Mouse (Mus musculus): ENCODE results near the gene Asb5. TPM values are rescaled to one million over a fixed set of nuclear protein-coding genes. Genes with fewer than 3 reads are reported as not detected.

Asb5 gene
- total and polyA plus RNA-seq, 3 experiments: 0.27 to 1.4 TPM; not detected in 1

DNA sequence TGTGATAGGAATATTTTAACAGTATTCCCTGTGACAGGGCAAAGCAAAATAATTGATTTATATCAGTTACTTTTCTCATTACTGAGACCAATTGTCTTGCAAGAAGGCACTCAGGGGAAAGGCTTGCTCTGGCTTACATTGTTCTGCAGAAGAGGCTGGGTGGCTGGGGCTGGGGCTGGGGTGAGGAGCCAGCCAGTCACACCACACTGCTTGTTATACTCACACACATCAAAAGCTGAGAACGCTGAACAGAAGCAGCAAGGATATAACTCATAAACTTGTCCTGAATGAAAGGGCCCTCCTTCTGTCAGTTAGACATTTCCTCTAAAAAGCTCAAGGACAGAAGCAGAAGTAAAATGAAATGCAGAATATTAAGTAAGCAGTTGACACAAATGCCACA lies 53.5 kb downstream of the Asb5 start:
- Histone ChIP-seq H3K9me3 (replicated peaks; ENCODE audit: insufficient read depth, low read length) (no peaks in the 10 kb centered on the region), H3K36me3 (ENCODE audit: control insufficient read depth in 1 of 2, insufficient read depth in 2 of 2, low read length in 2 of 2) (no peaks in the 10 kb centered on the region), H3K9ac (ENCODE audit: control insufficient read depth, low read depth, low read length, poor library complexity, severe bottlenecking) (no peak overlapping the region), H3K4me1 (ENCODE audit: control insufficient read depth in 1 of 2, insufficient read depth in 2 of 2, low read length in 2 of 2) (no peaks in the 10 kb centered on the region), H3K27ac (ENCODE audit: control insufficient read depth, low read depth, low read length) (no peak overlapping the region), H3K79me2 (ENCODE audit: control insufficient read depth, insufficient read depth, low read length, poor library complexity) (no peaks in the 10 kb centered on the region), H3K4me3 (ENCODE audit: control insufficient read depth in 1 of 2, insufficient read depth in 1 of 2, low read depth in 2 of 2, low read length in 2 of 2) (no peak overlapping the region), H3K27me3 (ENCODE audit: control insufficient read depth in 1 of 2, insufficient read depth in 2 of 2, low read length in 2 of 2) (no peaks in the 10 kb centered on the region)
- no peak for DNase-seq (ENCODE audit: low read depth, low spot score)
- TF ChIP-seq SIN3A (IDR thresholded peaks at IDR 0.05; ENCODE audit: low read length): no peak
- no peak for TF ChIP-seq USF1 (IDR thresholded peaks at IDR 0.05; ENCODE audit: low read depth, low read length)
- no peak for TF ChIP-seq MYB (IDR thresholded peaks at IDR 0.05; ENCODE audit: low read depth, low read length)
- TF ChIP-seq TCF12 (IDR thresholded peaks at IDR 0.05; ENCODE audit: low read depth, low read length): no peak
- no peak for TF ChIP-seq MAZ (IDR thresholded peaks at IDR 0.05; ENCODE audit: low read depth, low read length)
- TF ChIP-seq GABPA (IDR thresholded peaks at IDR 0.05; ENCODE audit: low read depth, low read length): no peak
- no peak for TF ChIP-seq NELFE (IDR thresholded peaks at IDR 0.05; ENCODE audit: low read depth, low read length)
- no peak for TF ChIP-seq GATA1 (IDR thresholded peaks at IDR 0.05; ENCODE audit: low read depth, low read length)
- TF ChIP-seq ZC3H11A (IDR thresholded peaks at IDR 0.05; ENCODE audit: low read depth, low read length): no peak
- TF ChIP-seq CHD2 (IDR thresholded peaks at IDR 0.05; ENCODE audit: low read length): no peak

DNA sequence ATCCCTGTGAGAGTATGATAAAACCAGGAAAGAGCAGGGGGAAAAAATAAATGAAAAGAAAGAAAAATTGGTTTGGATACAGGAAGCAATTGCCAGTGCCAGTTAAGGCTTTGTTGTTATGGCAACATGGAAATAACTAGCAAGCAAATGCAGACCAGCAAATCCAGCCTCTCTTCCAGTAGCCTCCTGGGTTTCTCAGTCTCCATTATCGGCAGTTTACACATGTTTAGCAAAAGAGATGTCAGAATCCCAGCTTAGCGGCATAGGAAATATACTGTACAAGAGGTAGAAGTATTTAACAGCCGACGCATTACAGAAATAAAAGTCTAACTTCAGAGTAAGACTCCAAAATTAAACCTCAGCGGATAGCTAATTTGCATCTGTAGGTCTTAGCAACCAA lies 65.3 kb downstream of the Asb5 start:
- Histone ChIP-seq H3K9ac (ENCODE audit: control insufficient read depth, low read depth, low read length, poor library complexity, severe bottlenecking) (no peak overlapping the region), H3K36me3 (ENCODE audit: control insufficient read depth in 1 of 2, insufficient read depth in 2 of 2, low read length in 2 of 2) (no peaks in the 10 kb centered on the region), H3K4me1 (ENCODE audit: control insufficient read depth in 1 of 2, insufficient read depth in 2 of 2, low read length in 2 of 2) (no peaks in the 10 kb centered on the region), H3K9me3 (replicated peaks; ENCODE audit: insufficient read depth, low read length) (no peaks in the 10 kb centered on the region), H3K27ac (ENCODE audit: control insufficient read depth, low read depth, low read length) (no peak overlapping the region), H3K79me2 (ENCODE audit: control insufficient read depth, insufficient read depth, low read length, poor library complexity) (no peaks in the 10 kb centered on the region), H3K27me3 (ENCODE audit: control insufficient read depth in 1 of 2, insufficient read depth in 2 of 2, low read length in 2 of 2) (no peaks in the 10 kb centered on the region), H3K4me3 (ENCODE audit: control insufficient read depth in 1 of 2, insufficient read depth in 1 of 2, low read depth in 2 of 2, low read length in 2 of 2) (no peak overlapping the region)
- DNase-seq (ENCODE audit: low read depth, low spot score): no peak
- TF ChIP-seq ZNF384 (IDR thresholded peaks at IDR 0.05; ENCODE audit: low read depth, low read length): no peak

DNA sequence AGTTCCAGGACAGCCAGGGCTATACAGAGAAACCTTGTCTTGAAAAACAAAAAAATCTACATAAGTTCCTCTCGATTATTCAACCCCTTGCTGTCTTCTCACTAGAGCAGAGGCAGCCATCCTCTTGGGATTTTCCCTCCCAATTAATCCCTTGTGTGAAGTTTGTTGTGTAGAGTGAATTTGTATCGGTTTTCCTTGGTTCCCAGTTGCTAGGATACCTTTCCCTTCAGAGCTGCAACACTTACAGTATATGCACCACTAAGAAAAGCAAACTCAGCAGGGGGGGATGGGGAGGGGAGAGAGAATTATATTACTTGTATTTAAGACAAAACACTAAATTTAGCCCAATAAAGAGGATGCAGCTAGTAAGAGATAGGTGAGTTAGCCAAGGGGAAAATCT lies 66.7 kb downstream of the Asb5 start:
- Histone ChIP-seq H3K9me3 (replicated peaks; ENCODE audit: insufficient read depth, low read length) (no peaks in the 10 kb centered on the region), H3K9ac (ENCODE audit: control insufficient read depth, low read depth, low read length, poor library complexity, severe bottlenecking) (no peak overlapping the region), H3K27ac (ENCODE audit: control insufficient read depth, low read depth, low read length) (no peak overlapping the region), H3K4me3 (ENCODE audit: control insufficient read depth in 1 of 2, insufficient read depth in 1 of 2, low read depth in 2 of 2, low read length in 2 of 2) (no peak overlapping the region), H3K36me3 (ENCODE audit: control insufficient read depth in 1 of 2, insufficient read depth in 2 of 2, low read length in 2 of 2) (no peaks in the 10 kb centered on the region), H3K79me2 (ENCODE audit: control insufficient read depth, insufficient read depth, low read length, poor library complexity) (no peaks in the 10 kb centered on the region), H3K4me1 (ENCODE audit: control insufficient read depth in 1 of 2, insufficient read depth in 2 of 2, low read length in 2 of 2) (no peaks in the 10 kb centered on the region), H3K27me3 (ENCODE audit: control insufficient read depth in 1 of 2, insufficient read depth in 2 of 2, low read length in 2 of 2) (no peaks in the 10 kb centered on the region)
- DNase-seq (ENCODE audit: low read depth, low spot score): no peak
- TF ChIP-seq CHD1 (IDR thresholded peaks at IDR 0.05; ENCODE audit: low read depth, low read length) (no peak), USF1 (IDR thresholded peaks at IDR 0.05; ENCODE audit: low read depth, low read length) (no peak), POLR2A (IDR thresholded peaks at IDR 0.05; ENCODE audit: control insufficient read depth in 1 of 2, insufficient read depth in 1 of 2, low read depth in 1 of 2, low read length in 2 of 2, poor library complexity in 1 of 2) (no peak), MAFK (IDR thresholded peaks at IDR 0.05; ENCODE audit: borderline replicate concordance, low read depth, low read length) (no peak), ELF1 (IDR thresholded peaks at IDR 0.05; ENCODE audit: low read depth, low read length) (no peak), BHLHE40 (IDR thresholded peaks at IDR 0.05; ENCODE audit: borderline replicate concordance, low read depth, low read length) (no peak), MYB (IDR thresholded peaks at IDR 0.05; ENCODE audit: low read depth, low read length) (no peak), JUND (IDR thresholded peaks at IDR 0.05; ENCODE audit: low read depth, low read length) (no peak), E2F4 (IDR thresholded peaks at IDR 0.05; ENCODE audit: borderline replicate concordance, low read depth, low read length) (no peak), UBTF (IDR thresholded peaks at IDR 0.05; ENCODE audit: borderline replicate concordance, insufficient read depth, low read depth, low read length) (no peak), GABPA (IDR thresholded peaks at IDR 0.05; ENCODE audit: low read depth, low read length) (no peak), USF2 (IDR thresholded peaks at IDR 0.05; ENCODE audit: borderline replicate concordance in 1 of 2, insufficient read depth in 1 of 2, low read depth in 1 of 2, low read length in 2 of 2) (no peak), MEF2A (IDR thresholded peaks at IDR 0.05; ENCODE audit: extremely low read depth, insufficient replicate concordance, low read depth, low read length, poor library complexity, severe bottlenecking) (no peak), RCOR1 (IDR thresholded peaks at IDR 0.05; ENCODE audit: low read depth, low read length) (no peak), TCF12 (IDR thresholded peaks at IDR 0.05; ENCODE audit: low read depth, low read length) (no peak)
